Mouse (Mus musculus) embryonic fibroblast, embryonic 13.5 days (primary cell): ENCODE data around the gene Tiam1.

ENCODE experiments used
- CTCF ChIP-seq: IDR thresholded peaks from 2 replicates; pipeline ENCODE4 v1.5.1; 2011; ENCODE audit warnings: mild to moderate bottlenecking, control low read depth, low read length, moderate library complexity, borderline replicate concordance; ENCODE audit not compliant: insufficient read depth
- POLR2A ChIP-seq: IDR thresholded peaks from 2 replicates; pipeline ENCODE4 v1.6.1; 2011; ENCODE audit warnings: low read depth, mild to moderate bottlenecking, control low read depth, low read length, moderate library complexity

- TF ChIP-seq CTCF: no peak
- TF ChIP-seq POLR2A: no peak
Measured at GRCm38 (mm10) chr16:89845461-89845860, 298.1 kb downstream of the Tiam1 start.
